Mouse (Mus musculus) heart, postnatal 4 days (tissue): ENCODE results near the gene Ncdn. TPM values are rescaled to one million over a fixed set of nuclear protein-coding genes. Genes with fewer than 3 reads are reported as not detected.
A peak's percentile ranks its signal among the peaks of the same experiment; 100 is the strongest.

Experiments
- DNase-seq: peaks from one replicate; pipeline ENCODE4 v3.0.0; 2021
- total RNA-seq, 2 experiments: library from RNA; stranded (reverse); gene quantifications; 2 replicates each; pipeline ENCODE4 v1.2.3; 2021

The Ncdn gene
- total RNA-seq, 2 experiments from 2014 or later, result 17.5 to 18.3 TPM

- no peak for DNase-seq
Observed at GRCm38 (mm10) chr4:126752024-126752607, 1.1 kb downstream of the Ncdn start.

GRCm38 (mm10) chr4:126751556-126752023 is 1.6 kb downstream of the Ncdn start:
- DNase-seq, result no peak

- no peak for DNase-seq
Observed at GRCm38 (mm10) chr4:126750863-126751555, 2.2 kb downstream of the Ncdn start.

- peak; percentile 74 for DNase-seq
Observed at GRCm38 (mm10) chr4:126750046-126750683, 3.1 kb downstream of the Ncdn start.

- DNase-seq, result no peak
Observed at GRCm38 (mm10) chr4:126749553-126749952, 3.7 kb downstream of the Ncdn start.

- no peak for DNase-seq
Observed at GRCm38 (mm10) chr4:126748381-126748780, 4.9 kb downstream of the Ncdn start.

- no peak for DNase-seq
Observed at GRCm38 (mm10) chr4:126746194-126746840, 6.9 kb downstream of the Ncdn start.

GRCm38 (mm10) chr4:126745506-126746193 is 7.6 kb downstream of the Ncdn start:
- peak; percentile 73 for DNase-seq

- no peak for DNase-seq
Observed at GRCm38 (mm10) chr4:126744831-126745230, 8.4 kb downstream of the Ncdn start.

- no peak for DNase-seq
Observed at GRCm38 (mm10) chr4:126743713-126744112, 9.5 kb downstream of the Ncdn start.

- DNase-seq, result no peak
Observed at GRCm38 (mm10) chr4:126742976-126743375, 10.3 kb downstream of the Ncdn start.

GRCm38 (mm10) chr4:126741448-126741847 is 11.8 kb downstream of the Ncdn start:
- DNase-seq, result peak; percentile 85

- DNase-seq, result no peak
Observed at GRCm38 (mm10) chr4:126739966-126740676, 13.1 kb downstream of the Ncdn start.

GRCm38 (mm10) chr4:126736001-126736414 is 17.2 kb downstream of the Ncdn start, which contains the start of gene Tfap2e:
Tfap2e (minus strand) TSS chr4:126736240.
- peak; percentile 65 for DNase-seq

- DNase-seq, result no peak
Observed at GRCm38 (mm10) chr4:126735382-126736000, 17.7 kb downstream of the Ncdn start.

- no peak for DNase-seq
Observed at GRCm38 (mm10) chr4:126734700-126735381, 18.4 kb downstream of the Ncdn start.

- DNase-seq, result no peak
Observed at GRCm38 (mm10) chr4:126734001-126734603, 19.1 kb downstream of the Ncdn start.

GRCm38 (mm10) chr4:126732531-126733380 is 20.5 kb downstream of the Ncdn start:
- no peak for DNase-seq

- DNase-seq, result no peak
Observed at GRCm38 (mm10) chr4:126732111-126732510, 21.1 kb downstream of the Ncdn start.
